Mouse (Mus musculus) bone marrow, adult 2 months (tissue): ENCODE data around the gene Ddx51.

Source experiments
- CTCF ChIP-seq: fragments of 200-500 bp; IDR thresholded peaks from 2 replicates; pipeline ENCODE4 v1.5.1; 2011; ENCODE audit warnings: low read length, control low read depth; ENCODE audit not compliant: control insufficient read depth, insufficient read depth
- POLR2A ChIP-seq: fragments of 200-500 bp; IDR thresholded peaks from 2 replicates; pipeline ENCODE4 v1.6.1; 2011; ENCODE audit warnings: low read depth, mild to moderate bottlenecking, control low read depth, low read length, borderline replicate concordance; ENCODE audit not compliant: control insufficient read depth

- no peak for TF ChIP-seq CTCF
- TF ChIP-seq POLR2A, result no peak
Observed at GRCm38 (mm10) chr5:110608941-110609340, 44.3 kb upstream of the Ddx51 start.
